Mouse (Mus musculus) embryo, embryonic 11 days (tissue): Measurements from ENCODE around the gene Slc38a1.
"Not testable (repeated sequence)": the region's sequence is repeated elsewhere in the genome, so short reads cannot be mapped to it uniquely, and the experiment has no call there.

ENCODE experiments used
- DNase-seq: peaks from one replicate; pipeline ENCODE4 v3.0.0-alpha.2; 2015

Slc38a1 gene

DNA sequence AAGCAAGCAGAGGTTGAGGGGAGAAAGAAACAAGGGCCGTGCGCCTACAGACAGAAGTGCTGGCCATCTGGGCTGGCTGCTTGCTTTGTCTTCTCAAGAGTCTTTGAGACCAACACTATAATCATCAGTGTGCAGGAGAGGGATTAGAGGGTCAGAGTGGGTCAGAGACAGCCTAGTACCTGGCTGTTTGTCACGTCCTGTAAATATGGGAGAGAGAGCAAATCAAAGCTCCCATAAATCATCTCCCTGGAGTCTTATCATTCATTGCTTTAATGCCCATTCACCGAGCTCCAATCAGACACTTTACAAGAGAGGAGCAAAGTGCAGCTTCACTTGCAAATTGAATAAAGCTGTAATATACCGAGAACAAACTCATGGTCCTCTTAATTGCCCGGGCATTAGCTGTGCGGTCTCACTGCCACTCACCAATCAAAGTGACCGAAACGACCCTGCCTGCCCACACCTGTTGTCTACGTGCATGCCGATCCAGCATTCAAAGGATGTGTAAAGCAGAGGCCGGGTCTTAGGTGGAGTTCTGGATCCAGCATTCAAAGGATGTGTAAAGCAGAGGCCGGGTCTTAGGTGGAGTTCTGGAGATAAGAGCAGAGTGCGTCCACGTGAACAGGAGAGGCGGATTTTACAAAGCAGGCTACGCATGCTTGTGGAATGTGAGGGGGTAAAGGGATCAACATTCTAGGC lies 15.0 kb upstream of the Slc38a1 start:
- DNase-seq, result no peak

DNA sequence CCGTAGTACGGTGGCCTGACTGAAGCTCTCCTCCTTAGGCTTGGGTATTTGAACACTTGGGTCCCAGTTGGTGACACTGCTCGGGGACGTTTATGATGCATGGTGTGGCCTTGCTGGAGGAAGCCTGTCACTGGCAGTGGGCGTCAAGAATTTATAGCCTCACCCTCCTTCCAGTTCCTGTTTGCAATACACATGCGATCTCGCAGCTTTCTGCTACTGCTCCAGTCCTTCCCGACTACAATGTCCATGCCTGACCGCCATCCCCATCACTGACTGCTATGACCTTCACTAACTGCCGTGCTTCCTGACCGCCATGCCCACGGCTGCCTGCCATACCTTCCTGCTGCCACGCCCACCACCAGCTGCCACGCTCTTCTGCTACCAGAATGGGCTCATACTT lies 12.8 kb upstream of the Slc38a1 start:
- DNase-seq, result no peak

DNA sequence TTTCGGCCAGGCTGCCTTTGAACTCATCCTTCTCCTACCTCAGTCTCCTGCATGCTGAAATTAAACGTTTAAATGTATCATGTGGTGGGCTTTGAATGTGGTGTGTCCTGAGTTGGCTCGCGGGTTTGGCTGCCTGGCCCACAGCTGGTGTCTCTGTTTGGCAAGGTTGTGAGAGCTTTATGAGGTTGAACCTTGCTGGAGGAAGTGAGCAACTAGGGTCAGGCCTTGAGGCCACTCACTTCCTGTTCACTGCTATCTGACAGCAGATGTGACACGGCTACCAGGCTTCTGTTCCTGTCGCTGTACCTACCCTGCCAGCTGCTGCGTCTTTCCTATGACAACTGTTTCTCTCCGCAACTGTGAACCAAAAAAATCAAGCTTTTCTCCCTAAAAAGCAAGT lies 12.0 kb upstream of the Slc38a1 start:
- DNase-seq, result peak; percentile 26

DNA sequence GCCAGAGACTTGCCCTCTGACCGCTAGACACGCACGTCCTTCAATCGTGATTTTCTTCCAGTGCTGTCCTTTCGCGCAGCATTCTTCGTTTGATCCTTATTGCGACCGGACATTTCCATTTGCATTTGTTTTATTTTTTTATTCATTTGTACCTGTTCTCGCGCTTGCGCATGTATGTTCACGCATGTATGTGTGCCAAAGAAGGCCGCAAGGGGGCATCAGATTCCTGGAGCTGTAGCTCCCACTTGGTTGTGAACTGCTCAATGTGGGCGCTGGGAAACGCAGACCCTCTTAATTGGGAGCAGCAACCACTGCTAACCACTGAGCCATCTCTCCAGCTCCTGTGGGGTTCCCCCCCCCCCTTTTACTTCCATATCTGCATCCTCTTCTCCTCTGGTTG lies 10.3 kb upstream of the Slc38a1 start:
- DNase-seq, result no peak

DNA sequence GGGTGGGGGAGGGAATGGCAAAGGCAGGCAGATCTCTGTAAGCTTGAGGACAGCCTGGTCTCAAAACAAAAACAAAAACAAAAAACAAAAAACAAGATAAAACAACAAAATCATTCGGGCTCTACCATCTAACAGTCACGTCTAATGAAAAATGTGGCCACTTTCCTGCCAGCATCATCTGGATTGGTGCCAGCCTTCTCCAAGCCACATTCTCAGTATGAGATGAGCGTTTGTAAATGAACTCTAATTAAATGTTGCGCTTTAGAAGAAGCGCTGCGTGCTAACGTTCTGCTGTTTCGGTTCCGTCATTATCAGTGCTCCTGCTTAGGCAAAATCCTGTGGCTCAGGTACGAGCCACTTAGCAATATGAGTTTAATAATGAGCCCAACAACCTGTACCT lies 9.8 kb upstream of the Slc38a1 start:
- no peak for DNase-seq

DNA sequence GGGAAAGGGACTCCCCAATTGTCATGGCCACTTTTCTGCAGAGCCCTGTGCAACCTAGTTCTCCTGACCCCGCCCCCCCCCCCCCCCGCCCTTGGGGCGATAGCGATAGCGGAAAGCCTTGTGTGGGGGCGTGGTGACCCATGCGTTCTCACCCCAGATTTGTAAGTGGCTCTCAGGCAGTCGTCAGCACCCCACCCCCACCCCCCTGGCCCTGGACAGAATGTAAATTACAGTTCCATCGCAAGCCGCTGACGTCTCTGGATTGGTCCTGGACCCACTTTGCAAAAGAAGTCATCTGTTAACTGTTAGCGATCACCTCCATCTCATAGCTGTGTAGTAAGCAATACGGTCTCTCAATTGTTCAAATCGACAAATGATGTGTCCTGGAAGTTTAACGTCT lies 4.7 kb upstream of the Slc38a1 start:
- DNase-seq, result peak; percentile 22

DNA sequence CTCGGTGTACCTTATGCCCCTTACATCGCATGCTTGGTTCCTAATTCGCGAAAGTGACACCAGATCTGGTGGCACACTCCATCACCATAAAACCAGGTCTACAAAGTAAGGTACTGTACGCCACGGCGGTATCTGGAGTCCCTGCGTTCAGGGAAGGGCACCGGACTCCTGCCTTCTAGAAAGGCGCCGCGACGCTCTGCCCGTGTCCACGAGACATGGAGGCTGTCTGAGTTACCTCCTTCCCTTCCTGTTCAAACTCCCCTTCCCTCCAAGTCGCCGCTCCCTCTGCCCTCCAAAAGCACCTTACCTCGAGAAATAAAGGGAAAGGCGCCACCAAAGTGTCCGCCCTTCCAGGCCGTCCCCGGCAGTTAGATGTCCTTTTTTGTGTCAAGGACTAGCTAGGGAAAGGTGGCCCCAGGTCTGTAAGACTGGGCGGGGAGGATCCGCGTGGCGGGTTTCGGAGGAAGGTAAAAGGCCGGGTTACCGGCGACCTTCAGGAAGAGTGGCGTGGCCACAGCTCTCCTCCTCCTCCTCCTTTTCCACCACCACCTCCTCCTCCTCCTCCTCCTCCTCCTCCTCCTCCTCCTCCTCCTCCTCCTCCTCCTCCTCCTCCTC lies 785 bp downstream of the Slc38a1 start:
- peak; percentile 66 for DNase-seq

DNA sequence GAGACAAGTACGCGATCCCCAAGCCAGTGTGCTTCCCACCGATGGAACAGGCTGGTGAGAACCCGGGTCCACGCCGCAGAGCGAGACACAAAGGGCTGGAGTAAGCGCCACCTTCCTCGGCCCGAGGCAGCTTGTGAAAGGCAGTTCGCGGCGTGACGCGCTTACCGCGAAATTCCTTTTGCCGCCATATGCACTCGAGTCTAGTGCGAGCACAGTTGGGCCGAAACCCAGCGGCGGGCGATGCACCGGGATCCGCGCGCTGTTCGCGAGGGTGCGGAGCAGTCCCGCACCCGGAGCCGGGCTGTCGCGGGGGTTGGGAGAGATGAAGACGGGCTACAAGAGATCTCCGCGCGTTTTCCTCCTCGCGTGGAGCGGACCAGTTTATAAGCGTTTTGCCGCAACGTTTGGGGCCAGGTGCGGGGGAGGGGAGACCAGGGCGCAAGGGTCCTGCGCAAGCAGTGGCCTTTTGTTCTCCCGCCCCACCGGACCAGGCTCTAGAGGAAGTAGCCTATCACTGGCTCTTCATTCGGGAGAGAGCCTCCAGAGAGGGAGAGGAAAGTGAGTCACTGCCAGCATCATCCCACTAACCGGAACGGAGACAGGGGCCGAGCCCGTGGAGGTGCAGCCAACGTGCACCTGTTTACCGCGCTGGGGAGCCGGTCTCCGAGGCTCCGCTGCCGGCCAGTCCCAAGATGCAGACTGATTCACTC lies 1.4 kb downstream of the Slc38a1 start:
- peak; percentile 89 for DNase-seq

DNA sequence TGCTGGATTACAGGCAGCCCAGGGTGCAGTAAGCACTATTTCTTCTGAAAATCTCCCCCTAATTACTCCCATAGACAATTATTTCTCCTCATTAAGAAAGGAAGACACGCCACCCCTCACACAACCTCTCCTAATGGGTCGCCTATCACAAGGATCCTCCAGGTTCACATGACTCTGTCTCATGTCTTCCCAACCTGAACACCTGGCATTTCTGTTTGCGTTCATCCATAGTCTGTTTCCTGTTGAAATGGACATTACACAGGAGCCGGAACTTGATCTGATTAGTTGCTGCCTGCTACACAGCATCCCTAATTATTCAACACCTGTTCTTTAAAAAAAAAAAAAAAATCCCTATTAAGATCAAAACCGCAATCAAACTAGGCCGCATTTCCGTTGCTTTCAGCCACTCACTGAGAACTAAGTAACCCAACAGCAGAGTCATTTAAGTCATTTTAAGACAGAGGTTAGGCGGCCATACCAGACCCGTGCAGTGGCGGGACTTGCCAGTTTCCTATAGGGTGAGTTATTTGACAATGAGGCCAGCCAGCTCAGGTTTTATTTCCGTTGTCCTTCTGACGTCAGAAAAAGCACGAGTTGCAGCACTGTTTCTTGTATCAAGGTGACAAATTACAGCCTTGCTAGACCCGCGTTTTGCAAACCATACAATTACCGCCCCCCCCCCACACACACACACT lies 2.3 kb downstream of the Slc38a1 start:
- DNase-seq, result peak; percentile 78

DNA sequence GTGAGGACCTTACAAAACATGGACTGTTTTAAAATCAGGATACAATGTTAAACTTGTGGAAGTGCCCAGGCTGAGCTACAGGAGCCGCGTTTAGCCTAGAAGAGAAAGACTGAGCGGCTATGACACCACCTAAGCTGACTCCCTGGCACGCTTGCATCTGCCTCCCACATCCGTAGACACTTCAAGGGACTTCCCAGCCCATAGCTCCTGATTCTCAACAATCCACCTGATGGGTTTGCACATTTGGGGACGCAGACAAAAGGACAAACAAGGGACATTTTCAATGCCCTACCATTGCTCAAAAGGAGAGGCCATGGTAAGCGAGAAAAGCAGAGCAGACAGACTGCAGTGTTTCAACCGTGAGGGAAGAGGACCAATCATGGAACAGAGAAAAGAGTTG lies 3.1 kb downstream of the Slc38a1 start:
- DNase-seq, result no peak

DNA sequence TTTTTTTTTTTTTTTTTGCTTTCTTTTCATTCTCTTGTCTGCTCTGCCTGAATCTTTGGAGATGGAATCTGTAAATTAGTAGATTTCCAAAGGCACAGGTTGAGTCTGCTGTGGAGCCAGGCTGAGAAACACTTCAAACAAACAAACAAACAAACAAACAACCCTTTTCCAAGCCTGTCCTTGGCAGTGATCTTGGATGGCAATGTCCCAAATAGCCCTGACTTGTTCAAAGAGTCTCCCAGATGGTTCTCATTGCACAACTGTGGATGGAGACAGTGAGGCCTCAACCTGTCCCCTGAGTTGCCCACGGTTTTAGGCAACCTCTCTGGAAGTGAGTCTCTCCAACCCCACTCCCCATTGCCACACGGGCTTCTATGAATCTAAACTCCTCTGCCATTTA lies 4.1 kb downstream of the Slc38a1 start:
- no peak for DNase-seq

DNA sequence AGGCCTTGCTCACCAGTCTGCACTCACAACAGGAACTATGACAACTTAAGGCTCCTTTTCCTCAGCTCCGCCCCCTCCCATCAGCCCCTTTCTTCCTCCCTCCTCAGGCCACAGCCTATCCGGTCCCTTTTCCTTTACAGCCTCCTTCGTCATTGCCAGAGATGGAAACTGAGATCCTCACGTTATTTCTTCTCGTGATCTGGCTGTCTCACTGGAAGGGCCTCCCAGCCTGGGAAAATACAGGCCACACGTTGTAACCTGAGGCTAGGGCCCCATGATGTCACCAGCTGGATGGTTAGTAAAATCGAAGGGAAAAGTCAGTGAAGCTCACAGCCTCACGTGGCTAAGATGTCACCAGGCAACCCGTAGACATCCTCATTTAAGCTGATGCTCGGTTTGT lies 4.5 kb downstream of the Slc38a1 start:
- DNase-seq, result peak; percentile 44

DNA sequence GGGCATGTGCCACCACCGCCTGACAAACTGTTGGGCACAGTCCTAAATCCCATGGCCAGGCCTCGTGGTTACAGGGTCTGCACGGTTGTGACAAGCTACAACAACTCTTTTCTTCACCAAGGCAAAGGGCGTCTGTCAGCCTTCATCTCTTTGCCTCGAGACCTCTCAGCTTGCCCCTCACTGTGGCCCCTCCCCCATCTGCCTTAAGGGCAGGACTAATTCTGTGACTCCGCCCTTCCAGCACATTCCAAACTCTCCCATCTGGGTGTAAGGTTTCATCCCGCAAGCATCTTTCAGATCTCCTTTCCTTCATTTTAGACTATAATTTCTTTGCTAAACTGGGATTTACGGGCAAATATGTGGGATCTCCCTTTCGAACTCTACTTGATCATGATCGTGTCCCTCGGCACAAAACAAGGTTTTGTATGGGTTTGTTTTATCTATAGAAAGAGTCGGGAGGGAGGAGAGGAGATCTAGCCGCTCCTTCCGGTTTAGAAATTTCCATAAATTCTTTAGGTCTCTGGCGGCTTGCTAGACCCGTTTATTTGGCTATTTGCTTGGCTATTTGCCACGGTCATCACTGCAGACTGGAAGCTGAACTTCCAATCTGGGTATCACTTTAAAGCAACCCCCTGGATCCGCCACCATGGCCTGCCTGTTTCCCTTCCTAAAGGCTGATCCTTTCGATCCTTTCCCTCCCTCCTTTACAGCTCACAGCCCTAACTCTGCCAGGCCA lies 7.9 kb downstream of the Slc38a1 start:
- DNase-seq, result peak; percentile 37

DNA sequence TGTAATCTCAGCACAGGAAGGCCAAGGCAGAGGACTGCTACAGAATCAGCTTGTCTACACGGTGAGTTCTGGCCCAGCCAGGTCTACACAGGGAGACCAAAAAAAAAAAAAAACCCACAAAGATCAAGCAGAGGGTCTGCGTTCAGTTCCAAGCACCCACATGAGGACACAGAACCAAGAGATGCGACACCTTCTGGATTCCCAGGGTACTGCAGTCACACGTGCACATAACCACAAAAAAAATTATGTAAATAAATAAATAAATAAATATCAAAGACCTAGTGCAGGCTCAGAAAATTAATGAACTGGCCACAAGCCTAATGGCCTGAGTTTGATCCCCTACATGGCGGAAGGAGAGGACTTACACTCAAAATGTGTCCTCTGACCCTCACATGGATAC lies 10.5 kb downstream of the Slc38a1 start:
- DNase-seq, result no peak

DNA sequence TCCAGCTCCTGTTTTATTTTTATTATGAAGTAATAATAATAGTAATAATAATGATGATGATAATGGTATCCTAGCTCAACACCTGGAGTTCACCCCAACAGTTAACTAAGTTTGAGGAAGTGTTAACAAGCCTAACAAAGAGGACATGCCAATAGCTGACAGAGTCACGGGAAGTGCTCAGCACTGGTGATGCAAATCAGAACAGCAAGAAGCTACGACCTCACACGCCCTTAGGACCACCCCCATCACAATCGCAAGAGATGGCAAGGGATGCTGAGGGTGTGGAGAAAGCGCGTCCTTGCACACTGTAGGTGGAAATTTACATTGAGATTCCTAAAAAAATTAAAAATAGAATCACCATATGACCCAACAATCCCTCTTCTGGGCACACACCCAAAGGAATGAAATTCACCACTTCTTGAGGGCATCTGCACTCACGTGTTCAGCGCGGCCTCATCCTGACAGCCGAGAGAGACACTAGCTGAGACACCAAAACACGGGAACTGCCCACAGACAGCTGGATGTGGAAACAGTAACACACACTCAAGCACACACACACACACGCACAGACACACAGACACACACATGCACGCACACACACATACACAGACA lies 11.5 kb downstream of the Slc38a1 start:
- no peak for DNase-seq

DNA sequence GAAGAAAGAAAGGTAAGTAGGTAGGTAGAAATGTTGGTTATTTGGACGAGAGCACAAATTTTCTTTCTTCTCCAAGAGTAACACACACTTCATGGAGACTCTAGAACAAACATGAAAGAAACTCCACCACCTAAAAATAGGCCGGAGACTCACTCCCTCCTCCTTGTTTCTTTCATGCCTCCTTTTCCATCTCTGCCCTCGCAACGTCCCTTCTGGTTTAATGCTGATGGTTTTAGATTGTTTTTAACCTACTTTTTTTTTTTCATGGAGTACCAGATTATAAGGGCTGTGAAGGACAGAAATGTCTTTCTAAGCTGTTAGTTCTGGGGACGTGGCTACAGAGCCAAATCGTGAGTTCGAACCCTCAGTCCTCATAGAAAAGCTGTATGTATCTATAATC lies 14.5 kb downstream of the Slc38a1 start:
- no peak for DNase-seq

DNA sequence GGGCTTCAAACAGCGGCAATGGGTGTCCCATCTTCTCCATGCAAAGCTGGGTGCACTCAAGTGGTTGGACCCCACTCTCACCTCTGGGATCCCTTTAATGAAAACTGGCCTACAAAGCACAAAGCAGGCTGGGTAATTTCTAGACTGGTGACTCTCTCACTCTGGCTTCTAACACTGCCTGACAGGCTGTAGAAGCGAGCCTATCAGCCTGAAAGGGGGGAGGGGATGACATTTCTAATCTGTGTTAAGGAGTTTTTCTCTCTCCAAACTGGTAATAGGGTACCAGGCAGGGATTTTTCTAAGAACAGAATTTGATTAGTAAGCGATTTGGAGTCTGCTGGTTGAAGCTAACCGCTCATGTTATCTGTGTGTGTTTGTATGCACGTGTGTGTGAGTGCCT lies 15.8 kb downstream of the Slc38a1 start:
- no peak for DNase-seq

DNA sequence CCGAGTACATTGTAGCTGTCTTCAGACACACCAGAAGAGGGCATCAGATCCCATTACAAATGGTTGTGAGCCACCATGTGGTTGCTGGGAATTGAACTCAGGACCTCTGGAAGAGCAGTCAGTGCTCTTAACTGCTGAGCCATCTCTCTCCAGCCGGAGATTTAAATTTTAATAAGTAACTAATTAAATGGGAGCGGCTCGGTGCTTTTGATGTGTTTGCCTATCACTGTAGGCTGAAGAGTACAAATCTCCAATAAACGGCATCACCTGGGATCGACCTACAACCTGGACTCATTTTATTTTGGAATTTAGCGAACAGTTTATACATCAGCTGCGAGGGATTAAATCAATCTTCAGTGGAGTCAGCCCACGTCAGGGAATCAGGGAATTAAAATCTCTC lies 17.7 kb downstream of the Slc38a1 start:
- not testable (repeated sequence) for DNase-seq

DNA sequence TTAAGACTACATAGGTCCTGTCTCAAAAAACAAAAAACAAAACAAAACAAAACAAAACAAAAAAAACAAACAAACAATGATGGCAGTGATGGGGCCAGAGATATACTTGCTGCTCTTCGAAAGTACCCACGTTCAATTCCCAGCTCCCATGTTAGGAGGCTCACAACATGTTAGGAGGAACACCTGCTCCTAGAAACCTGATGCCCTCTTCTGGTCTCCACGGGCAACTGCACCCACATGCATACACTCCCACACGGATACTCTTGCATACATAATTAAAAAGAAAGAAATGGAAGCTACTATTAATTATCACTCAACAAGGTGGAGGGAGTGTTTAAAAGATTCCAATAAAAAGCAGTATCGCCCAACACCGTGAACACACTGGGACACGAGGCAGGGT lies 20.3 kb downstream of the Slc38a1 start:
- no peak for DNase-seq

DNA sequence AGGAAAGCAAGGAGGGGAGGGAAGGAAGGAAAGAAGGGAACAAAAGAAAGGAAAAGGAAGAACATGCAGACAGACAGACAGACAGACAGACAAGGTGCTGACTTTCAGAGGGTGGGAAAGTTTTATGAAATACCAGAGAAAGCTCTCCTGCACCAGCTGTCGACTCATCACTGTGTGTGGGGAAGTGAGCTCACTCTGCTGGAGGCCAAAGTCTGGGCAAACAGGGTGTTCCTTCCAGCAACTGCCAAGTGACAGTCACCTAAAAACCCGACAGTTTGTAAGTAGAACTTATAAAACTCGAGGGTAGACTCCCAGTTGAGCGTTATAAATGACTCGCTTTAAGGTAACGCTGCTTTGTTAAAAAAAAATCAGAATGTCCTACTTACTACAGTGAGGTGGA lies 21.0 kb downstream of the Slc38a1 start:
- no peak for DNase-seq

DNA sequence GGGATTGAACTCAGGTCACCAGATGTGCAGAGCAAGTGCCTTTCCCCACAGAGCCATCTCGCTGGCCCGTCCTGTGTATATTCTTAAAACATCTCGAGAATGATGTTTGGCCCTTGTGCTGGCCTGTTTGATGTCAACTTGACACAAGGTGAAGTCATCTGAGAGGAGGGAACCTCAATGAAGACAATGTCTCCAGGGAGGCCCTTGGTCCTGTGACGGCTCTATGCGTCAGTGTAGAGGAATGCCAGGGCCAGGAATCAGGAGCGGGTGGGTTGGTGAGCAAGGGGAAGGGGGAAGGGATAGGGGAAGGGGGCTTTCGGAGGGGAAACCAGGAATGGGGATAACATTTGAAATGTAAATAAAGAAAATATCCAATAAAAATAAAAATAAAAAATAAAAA lies 25.2 kb downstream of the Slc38a1 start:
- no peak for DNase-seq

DNA sequence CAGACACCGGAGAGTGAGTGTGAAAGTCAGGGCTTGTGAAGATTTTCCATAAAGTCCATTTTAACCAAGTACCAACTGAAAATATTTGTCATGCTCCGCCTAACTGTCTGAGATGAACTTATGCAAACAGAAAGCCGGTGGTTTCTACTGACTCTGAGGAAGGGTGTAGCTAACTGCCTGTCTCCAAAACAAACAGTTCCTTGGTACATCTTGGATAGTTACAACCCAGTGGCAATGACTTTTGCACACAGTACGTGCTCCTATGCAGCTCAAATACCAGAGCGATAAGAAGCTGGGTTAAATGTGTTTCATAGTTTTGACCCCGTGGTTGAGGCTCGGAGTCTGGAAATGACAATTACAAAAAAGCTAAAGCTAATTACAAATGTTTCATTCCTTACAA lies 34.0 kb downstream of the Slc38a1 start:
- DNase-seq, result no peak

DNA sequence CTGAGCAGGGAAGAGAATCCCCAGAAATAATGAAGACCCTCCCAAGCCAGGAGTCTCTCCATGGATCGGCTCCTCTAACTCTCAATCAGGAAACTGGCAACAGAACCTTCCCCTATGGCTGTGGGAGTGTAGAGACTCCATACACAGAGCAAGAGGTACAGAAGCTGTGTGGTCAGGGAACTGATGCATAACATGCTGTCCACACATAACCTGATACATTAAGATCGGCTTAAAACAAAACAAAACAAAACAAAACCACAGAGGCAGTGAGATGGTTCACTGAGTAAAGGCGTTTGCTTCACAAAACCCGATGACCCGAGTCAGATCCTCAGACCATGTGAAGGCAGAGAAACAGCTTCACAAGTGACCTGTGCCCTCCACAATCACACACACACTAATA lies 35.3 kb downstream of the Slc38a1 start:
- DNase-seq, result no peak
